Mouse (Mus musculus): Measurements from ENCODE around the gene Pole4. TPM values are rescaled to one million over a fixed set of nuclear protein-coding genes. Genes with fewer than 3 reads are reported as not detected.
"Not testable (repeated sequence)": the region's sequence is repeated elsewhere in the genome, so short reads cannot be mapped to it uniquely, and the experiment has no call there.

The Pole4 gene
- total RNA-seq, 2 experiments from 2014 or later, result 15.6 to 18.7 TPM

DNA sequence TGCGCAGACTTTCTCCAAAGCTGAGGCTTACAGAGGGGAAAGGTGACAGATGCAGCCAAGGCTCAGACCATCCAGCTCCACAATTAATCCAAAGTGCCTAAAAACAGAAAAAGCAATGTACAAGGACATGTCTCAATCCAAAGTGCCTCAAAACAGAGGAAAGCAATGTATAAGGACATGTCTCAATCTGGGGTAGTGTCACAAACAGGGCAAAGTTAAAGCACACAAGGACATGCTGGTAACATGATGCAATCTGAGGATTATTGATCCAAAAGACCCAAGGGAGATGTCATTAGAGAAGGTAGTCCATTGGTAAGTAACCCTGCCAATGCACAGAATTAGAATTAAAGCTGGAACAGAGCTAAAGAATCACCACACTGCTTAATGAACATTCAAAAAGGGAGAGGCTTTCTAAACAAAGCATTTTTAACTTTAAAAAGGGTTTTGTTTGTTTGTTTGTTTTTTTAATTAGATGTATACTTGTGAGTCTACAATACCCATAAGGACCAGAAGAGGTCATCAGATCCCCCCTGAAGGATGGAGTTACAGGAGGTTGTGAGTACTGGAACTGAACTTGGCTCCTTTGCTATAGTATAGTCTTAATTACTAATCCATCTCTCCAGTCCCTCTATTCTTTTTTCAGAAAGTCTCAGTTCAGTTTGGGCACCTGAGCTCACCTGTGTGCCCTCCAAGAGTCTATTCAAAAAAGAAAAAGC, 57.1 kb downstream of the Pole4 start:
- intact Hi-C loops (cut with DNase I), result loop anchor here (1.0 kb wide), 1 partner anchor 54 kb away; no protein-coding TSS in a partner anchor
- DNase-seq, result no peak

DNA sequence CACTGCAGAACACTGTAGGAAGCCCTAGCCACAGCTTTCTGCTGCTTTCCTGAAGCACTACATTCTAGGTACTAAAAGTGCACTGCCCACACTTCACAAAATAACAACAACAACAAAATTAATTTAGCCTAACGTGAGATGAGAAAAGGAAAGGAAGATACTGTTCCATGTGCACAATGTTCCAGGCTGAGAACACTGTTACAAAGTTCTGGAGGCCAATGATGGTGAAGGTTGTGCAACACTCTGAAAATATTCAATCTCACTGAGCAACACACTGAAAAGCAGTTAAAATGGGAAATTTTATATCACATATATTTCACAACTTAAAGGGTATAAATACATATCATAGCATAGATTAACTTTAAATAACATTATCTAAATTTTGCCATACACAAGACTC, 58.2 kb downstream of the Pole4 start:
- DNase-seq, result no peak

DNA sequence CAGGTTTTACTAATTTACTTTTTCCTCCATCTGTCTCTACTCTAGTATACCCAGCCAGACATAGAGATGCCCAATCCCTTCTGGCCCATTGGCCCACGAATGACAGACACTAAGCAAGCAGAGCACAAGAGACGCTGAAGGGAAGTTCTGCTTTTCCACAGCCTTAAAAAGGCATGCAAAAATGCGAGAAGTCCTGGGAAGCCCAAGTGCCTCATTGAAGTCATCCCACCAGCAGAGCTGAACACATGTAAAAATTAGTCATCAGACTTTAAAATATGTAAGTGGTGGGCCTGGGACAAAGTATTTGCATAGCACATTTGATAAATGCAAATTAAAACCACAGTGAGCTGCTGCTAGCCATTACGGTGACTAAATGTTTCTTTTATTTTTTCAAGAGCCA, 65.1 kb downstream of the Pole4 start:
- intact Hi-C loops (cut with DNase I), result no loop called here
- DNase-seq, result no peak

More for the DNA sequence above, 58.2 kb downstream of the Pole4 start:
- intact Hi-C loops (cut with DNase I), result no loop called here

DNA sequence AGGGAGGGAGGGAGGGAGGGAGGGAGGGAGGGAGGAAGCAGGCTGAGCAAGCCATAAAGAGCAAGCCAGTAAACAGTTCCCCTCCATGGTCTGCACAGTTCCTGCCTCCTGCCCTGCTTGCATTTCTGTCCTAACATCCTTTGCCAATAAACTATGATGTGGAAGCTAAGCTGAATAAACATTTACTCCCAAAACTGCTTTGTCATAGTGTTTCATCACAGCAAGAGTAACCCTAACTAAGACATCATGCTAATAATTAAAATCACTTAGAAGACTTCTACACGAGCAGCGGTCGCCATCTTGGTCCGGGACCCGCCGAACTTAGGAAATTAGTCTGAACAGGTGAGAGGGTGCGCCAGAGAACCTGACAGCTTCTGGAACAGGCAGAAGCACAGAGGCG, 79.8 kb downstream of the Pole4 start:
- DNase-seq; intact Hi-C loops (cut with DNase I): not testable (repeated sequence)

DNA sequence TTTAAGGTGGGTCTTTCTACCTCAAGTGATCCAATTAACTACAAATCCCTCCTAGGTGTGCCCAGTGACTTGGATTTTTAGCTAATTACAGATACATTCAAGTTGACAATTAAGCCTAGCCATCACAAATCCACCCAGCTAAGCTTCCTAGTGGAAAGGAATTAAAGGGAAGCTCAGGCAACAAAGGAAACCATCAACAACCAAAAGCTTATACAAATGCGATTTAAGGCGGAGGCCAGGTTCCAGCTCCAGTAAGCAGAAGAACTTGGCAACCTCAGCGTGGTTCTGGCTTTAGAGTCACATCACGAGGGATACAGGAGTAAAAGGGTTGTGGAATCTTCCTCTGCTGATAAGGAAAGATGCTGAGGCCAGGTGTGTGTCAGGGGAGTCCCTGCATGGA, 92.0 kb downstream of the Pole4 start:
- intact Hi-C loops (cut with DNase I), result no loop called here

DNA sequence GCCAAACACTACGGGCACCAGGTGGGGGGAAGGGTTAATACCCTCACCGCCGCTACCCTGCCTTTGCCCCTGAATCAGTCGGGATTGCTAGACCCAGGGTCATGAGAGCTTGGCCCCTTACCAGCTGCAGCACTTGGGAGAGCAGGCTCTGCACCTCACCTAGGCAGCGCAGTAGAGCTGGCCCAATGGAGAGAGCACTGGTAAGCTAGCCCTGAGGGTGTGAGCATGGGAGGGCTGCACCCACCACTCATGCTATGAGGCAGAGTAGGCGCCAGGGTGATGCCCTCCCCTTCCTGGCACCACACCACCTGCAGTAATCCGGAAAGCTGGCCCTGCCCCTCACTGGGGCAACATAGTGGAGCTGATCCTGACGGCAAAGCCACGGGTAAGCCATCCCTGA, 94.1 kb downstream of the Pole4 start:
- no peak for DNase-seq
- intact Hi-C loops (cut with DNase I), result no loop called here

More for the DNA sequence above, 92.0 kb downstream of the Pole4 start:
- DNase-seq, result no peak

DNA sequence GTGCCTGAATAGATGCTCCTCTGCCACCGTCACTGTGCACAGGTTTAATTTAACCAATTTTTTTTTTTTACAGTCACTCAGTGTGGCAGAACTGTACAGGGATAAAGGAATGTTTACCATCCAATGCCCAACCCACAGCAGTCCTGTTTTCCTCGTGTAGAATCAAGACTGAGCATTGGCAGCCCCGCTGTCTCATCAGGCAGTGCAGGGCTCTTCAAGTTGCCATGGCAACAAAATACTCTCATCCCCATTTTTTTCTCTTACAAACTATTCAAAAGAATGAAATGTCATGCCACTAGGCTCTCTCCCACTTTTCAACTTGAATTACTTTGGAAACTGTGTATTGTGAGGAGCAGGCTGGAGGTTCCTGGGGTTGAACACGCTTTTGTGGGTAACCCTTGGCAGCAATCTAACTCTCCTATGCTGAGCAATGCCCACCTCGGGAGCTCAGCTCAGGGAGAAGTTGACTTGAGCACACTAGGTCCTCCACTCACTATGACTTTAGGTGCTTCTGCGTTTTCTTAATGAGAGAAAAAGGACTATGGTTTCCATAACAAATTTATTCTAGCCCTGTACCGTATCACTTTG, 95.7 kb downstream of the Pole4 start:
- no peak for DNase-seq
- intact Hi-C loops (cut with DNase I), result no loop called here

DNA sequence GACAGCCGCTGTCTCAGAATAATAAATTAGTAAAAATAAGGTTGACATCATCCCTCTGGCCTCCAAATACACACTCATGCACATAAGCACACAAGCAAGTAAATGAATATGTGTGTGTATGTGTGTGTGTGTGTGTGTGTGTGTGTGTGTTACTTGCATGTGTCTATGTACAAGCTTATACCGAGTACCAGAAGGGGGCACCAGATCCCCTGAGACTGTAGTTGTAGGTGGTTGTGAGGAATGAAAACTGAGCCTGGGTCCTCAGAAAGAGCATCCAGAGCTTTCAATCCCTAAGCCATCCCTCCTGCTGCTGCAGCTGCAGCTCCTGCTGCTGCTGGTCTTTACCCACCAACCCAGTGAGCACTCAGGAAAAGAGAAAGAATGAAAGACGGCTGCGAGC, 96.4 kb downstream of the Pole4 start:
- intact Hi-C loops (cut with DNase I), result no loop called here
- DNase-seq, result no peak

DNA sequence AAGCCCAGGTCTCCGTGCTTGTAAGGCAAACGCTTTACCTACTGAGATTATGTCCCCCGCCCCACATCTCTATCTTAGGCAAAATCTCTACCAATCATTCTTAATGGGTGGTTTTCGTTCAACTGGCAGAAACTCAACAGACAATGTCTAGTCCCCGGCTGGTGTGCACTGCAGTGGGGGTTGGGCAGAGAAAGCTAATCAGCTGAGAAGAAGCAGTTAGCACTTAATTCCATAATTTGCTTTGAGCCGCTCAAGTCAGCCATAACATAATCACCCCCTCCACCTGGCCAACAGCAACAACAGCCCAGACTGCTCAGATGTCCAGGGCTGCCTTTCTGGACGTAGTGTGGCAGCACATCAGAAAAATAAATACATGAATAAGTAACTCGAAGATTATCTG, 100.4 kb downstream of the Pole4 start:
- intact Hi-C loops (cut with DNase I), result no loop called here
- DNase-seq, result no peak

DNA sequence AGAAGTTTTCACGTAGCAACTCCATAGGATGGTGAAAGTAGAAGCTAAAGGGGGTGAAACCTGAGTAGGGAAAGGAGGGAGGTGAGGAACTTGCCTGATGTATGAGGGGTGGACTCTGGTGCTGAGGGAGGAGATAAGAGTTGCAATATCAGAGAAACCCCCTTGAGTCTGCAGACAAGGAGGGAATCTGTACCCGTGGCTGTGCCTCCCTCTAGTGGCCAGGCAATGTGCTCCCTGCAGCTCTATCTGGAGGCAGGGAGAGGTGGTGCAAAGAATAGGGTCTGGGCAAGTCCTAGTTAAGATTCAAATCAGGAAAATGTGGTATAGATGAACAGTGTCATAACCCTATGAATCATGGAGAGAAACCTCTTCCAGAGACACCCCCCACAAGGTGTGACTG, 101.5 kb downstream of the Pole4 start:
- peak in 1 of 2 experiments; percentile 13 for DNase-seq
- intact Hi-C loops (cut with DNase I), result loop anchor here (1.0 kb wide), 1 partner anchor 616 kb away; no protein-coding TSS in a partner anchor

DNA sequence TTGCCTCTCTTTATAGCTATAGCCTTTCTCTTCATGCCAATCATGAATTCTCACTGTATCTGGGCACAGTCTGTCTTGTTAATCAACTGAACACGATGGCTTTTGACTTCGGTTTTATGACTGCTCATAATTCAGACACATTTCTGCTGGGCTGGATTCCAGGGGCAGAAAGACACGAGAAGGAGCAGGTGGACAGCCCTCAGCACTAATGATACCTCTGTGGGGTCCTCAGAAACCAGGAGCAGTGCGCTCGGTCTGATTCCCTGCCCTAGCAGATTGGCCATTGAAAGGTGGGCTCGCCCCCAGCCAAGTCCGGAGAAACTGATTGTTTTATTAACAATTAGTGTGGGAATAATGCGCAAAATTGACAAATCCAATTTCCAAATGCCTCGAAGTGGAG, 101.9 kb downstream of the Pole4 start:
- intact Hi-C loops (cut with DNase I), result loop anchor here (1.0 kb wide), 1 partner anchor 616 kb away; no protein-coding TSS in a partner anchor
- no peak for DNase-seq

DNA sequence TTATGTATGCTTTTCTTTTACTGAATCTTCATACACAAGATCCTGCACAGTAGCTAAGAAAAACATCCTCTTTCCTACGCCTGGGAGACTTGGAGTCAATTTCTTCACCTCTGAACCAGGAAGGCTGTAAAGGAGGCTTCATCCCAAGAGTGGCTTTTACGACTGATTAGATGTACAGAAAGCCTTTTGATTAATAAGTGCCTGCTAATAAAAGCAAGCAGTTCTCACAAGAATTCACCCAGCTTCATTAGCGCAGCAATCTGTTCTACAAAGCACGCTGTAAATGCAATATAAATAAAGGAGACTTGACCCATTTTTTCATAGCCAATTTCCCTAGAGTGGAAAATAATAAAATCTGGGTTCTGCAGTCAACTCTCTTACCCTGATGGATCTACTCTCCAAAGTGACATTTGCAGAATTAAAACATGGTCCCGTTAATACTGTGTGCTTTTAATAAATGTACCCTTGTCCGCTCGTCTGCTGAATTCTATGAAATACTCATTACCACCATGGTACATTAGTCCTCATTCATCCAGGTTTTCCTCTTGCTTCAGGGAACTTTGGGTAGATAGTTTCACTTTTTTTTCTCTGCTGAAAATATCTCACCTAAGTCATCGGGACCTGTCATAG, 109.6 kb downstream of the Pole4 start:
- intact Hi-C loops (cut with DNase I), result no loop called here
- no peak for DNase-seq

DNA sequence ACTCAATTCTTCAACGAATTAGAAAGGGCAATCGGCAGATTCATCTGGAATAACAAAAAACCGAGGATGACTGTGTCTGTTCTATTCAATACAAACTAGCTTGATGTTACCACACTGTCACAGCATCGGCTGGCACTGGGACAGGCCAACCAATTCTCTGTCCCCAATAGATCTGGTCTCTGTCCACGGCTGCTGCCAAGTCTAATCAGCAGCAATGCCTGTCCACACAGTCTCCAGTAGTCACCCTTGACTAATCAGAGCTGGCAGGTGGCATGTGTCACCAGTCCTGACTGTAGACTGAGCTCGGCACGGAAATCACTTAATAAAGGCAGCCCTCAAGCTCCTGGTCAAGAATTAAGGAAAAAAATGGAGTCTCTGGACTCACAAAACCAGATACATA, 115.8 kb downstream of the Pole4 start:
- DNase-seq, result peak in 1 of 2 experiments; percentile 3
- intact Hi-C loops (cut with DNase I), result no loop called here

DNA sequence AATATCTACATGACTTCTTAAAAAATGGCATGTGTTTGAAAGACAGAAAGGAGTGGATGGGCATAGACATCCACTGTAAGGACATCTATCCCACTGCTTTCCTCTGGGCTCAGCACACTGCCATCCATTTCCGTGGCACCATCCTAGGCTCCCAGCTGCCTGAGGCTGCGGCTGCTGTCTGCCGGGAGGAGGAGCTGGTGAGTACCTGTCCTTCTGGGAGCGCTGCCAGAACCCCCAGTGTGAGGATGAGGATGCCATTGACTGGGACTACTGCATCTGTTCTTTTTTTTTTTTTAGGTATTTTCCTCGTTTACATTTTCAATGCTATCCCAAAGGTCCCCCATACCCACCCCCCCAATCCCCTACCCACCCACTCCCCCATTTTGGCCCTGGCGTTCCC, 119.8 kb downstream of the Pole4 start:
- intact Hi-C loops (cut with DNase I), result no loop called here

DNA sequence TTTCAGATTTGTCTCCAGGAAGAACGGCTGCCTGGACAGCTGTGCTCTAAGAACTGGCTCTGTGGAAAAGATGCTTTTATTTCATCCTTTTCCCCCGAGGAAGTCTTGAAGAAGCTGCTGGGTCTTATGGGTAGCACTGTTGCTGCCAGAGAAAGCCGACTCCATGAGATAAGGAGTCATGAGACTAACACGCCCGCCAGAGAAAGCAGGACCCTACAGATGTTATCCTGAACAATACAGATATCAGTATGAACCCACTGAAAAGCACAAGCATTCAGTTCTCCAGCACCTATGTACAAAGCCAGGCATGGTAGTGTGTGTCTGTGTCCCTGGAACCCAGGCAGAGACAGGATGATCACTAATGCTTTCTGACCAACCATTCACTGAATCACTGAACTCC, 129.7 kb downstream of the Pole4 start:
- intact Hi-C loops (cut with DNase I), result no loop called here
- DNase-seq, result no peak

More for the DNA sequence above, 119.8 kb downstream of the Pole4 start:
- DNase-seq, result no peak

Other genes starting within 250 kb of the Pole4 start
- 100 to 1,000 TPM; 271 to 285 TPM for gene Hk2, start 69.1 kb upstream of the Pole4 start, total RNA-seq (2021)
- under 1 TPM; 0.22 TPM for gene Sema4f, start 234.4 kb upstream of the Pole4 start, total RNA-seq (2021)
- gene M1ap, start 241.5 kb upstream of the Pole4 start, total RNA-seq (2021), result not detected